Comparison of ENCODE assay signal across 8 mouse cellular contexts in the genomic region with DNA sequence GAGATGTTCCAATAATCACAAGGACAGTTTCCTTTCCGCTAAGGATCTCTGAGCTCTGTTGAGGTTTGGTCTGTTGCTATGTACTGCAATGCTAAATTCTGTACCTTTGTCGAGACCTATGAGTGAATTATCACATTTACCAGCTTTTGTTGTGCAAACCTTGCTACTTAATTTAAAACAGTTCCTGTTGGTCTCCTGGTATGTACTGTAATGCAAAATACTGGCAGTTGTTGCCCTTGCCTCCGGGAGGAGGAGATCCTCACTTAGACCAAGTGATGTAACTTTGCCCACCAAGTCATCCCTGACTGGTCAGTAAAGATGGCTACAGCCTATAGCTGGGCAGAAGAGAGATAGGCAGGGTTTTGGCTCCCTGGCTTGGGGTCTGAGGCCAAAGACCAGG. TPM values are rescaled to one million over a fixed set of nuclear protein-coding genes. Genes with fewer than 3 reads are reported as not detected.
DNase-seq lines count a peak whose midpoint lies in the region; ATAC-seq and TF ChIP-seq lines count a peak whose summit lies in the region.

A gene (plus strand): TSS at position 337 of the 400 bp plus-strand sequence.

- intact Hi-C loops in gastrocnemius, adult 2 months (cut with DNase I): no loop called here

- H3K36me3 ChIP-seq in kidney, embryonic 14.5 days (ENCODE audit: control insufficient read depth, insufficient read depth, low read length): no peaks in the 10 kb centered on the region
- H3K36me3 ChIP-seq in hindbrain, postnatal 0 days (ENCODE audit: insufficient read depth, low read length): no peaks in the 10 kb centered on the region

- H3K9me3 ChIP-seq in kidney, embryonic 14.5 days (ENCODE audit: control insufficient read depth, low read length): no peaks in the 10 kb centered on the region
- H3K9me3 ChIP-seq in hindbrain, postnatal 0 days (ENCODE audit: low read length): no peaks in the 10 kb centered on the region

- no peak for DNase-seq in kidney, adult 8-10 months
- no peak for DNase-seq in adrenal gland, adult 2 months
- no peak for DNase-seq in gastrocnemius, adult 2 months
- no peak for DNase-seq in hindbrain, postnatal 0 days (ENCODE audit: low spot score)
- no peak for DNase-seq in right cerebral cortex, adult 2 months (ENCODE audit: low spot score in 2 of 2)
- no peak for DNase-seq in kidney, postnatal 25 days

- H3K27ac ChIP-seq in kidney, embryonic 14.5 days (ENCODE audit: low read depth, low read length): no peak within 1 kb of the TSS
- H3K27ac ChIP-seq in gastrocnemius, adult 2 months: no peak within 1 kb of the TSS
- no peak within 1 kb of the TSS for H3K27ac ChIP-seq in hindbrain, postnatal 0 days

- no peak within 1 kb of the TSS for H3K9ac ChIP-seq in kidney, embryonic 14.5 days (ENCODE audit: low read depth, low read length)
- H3K9ac ChIP-seq in hindbrain, postnatal 0 days (replicated peaks; ENCODE audit: low read length): no peak within 1 kb of the TSS

- WGBS in kidney, embryonic 14.5 days: 74% methylated on average over 3 of the region's 3 CpGs
- whole genome bisulfite sequencing in hindbrain, postnatal 0 days: 87% methylated on average over 3 of the region's 3 CpGs

- no peak within 1 kb of the TSS for H3K4me2 ChIP-seq in kidney, embryonic 14.5 days (replicated peaks; ENCODE audit: low read depth, low read length)
- no peak within 1 kb of the TSS for H3K4me2 ChIP-seq in hindbrain, postnatal 0 days (ENCODE audit: low read depth, low read length)

- no peak within 1 kb of the TSS for H3K4me3 ChIP-seq in kidney, embryonic 14.5 days (ENCODE audit: low read length)
- no peak within 1 kb of the TSS for H3K4me3 ChIP-seq in gastrocnemius, adult 2 months
- H3K4me3 ChIP-seq in hindbrain, postnatal 0 days (ENCODE audit: low read length): no peak within 1 kb of the TSS

- H3K4me1 ChIP-seq in kidney, embryonic 14.5 days (ENCODE audit: control insufficient read depth, insufficient read depth, low read length): peaks cover 4% of the 10 kb centered on the region; the same call in 1 of the 2 replicates
- H3K4me1 ChIP-seq in hindbrain, postnatal 0 days (ENCODE audit: insufficient read depth, low read length): no peaks in the 10 kb centered on the region

- no peak for TF ChIP-seq CTCF in gastrocnemius, adult 2 months (IDR thresholded peaks at IDR 0.05)
- TF ChIP-seq CTCF in hindbrain, postnatal 0 days (IDR thresholded peaks at IDR 0.05; ENCODE audit: low read depth): no peak

- ATAC-seq in kidney, embryonic 14.5 days (ENCODE audit: low FRiP score, low TSS enrichment): no peak
- no peak for ATAC-seq in hindbrain, postnatal 0 days
- no peak for ATAC-seq in megakaryocyte, adult 5-6 weeks (ENCODE audit: poor library complexity, severe bottlenecking)

- no peaks in the 10 kb centered on the region for H3K27me3 ChIP-seq in kidney, embryonic 14.5 days (ENCODE audit: control insufficient read depth, insufficient read depth, low read length)
- H3K27me3 ChIP-seq in hindbrain, postnatal 0 days (ENCODE audit: insufficient read depth, low read length): no peaks in the 10 kb centered on the region

RNA-seq across cellular contexts. Expression of the gene that starts here (rescaled TPM):
- polyA plus RNA-seq in kidney, embryonic 14.5 days (2014; fragmentation: Nextera tagmentation; extraction: Ambion mirVana): 260 and 303 TPM in 2 replicates
- 100 to 1,000 TPM; 178 to 218 TPM for total RNA-seq in adrenal gland, adult 2 months (2021)
- polyA plus RNA-seq in adrenal gland, adult 2 months (2012; rRNA removed): 110 and 151 TPM in 2 replicates
- 10 to 100 TPM; 41.1 to 54.8 TPM for total RNA-seq in gastrocnemius, adult 2 months (2021)
- 247 and 307 TPM in 2 replicates for total RNA-seq in hindbrain, postnatal 0 days (2014; rRNA removed)
- 209 and 210 TPM in 2 replicates for polyA plus RNA-seq in hindbrain, postnatal 0 days (2015; fragmentation: Nextera tagmentation; extraction: Ambion mirVana)
- total RNA-seq in megakaryocyte, adult 5-6 weeks (2015): 207 and 216 TPM in 2 replicates
- total RNA-seq in megakaryocyte, adult 5-6 weeks (2017): 93.2 and 107 TPM in 2 replicates
